Mouse (Mus musculus) adrenal gland, adult 18-20 months (tissue): ENCODE results near the gene Cdkl2. TPM values are rescaled to one million over a fixed set of nuclear protein-coding genes. Genes with fewer than 3 reads are reported as not detected.

ENCODE experiments used
- DNase-seq, 2 experiments: peaks; one replicate each; pipeline ENCODE4 v3.0.0; 2021 to 2022; ENCODE audit warnings: low spot score in 2 of 2
- total RNA-seq, 2 experiments: library from RNA; stranded (reverse); gene quantifications; 1 replicate in 1 of 2; 2 replicates in 1 of 2; pipeline ENCODE4 v1.2.3; 2021

Gene Cdkl2
- total RNA-seq, 2 experiments from 2014 or later: 6.2 to 8.5 TPM

- no peak for DNase-seq
These were observed 86.5 kb downstream of the Cdkl2 start for GRCm38 (mm10) chr5:91956991-91957760.

Other genes starting within 250 kb of the Cdkl2 start
- gene Rchy1, start 80.8 kb downstream of the Cdkl2 start, total RNA-seq: 10 to 100 TPM; 48.0 to 66.3 TPM
- gene Odaph, start 56.4 kb downstream of the Cdkl2 start, total RNA-seq: not detected
- gene G3bp2, start 39.8 kb upstream of the Cdkl2 start, total RNA-seq: 100 to 1,000 TPM; 117 to 135 TPM
- gene Uso1, start 94.1 kb upstream of the Cdkl2 start, total RNA-seq: 10 to 100 TPM; 81.8 to 98.8 TPM
- gene U90926, start 171.5 kb upstream of the Cdkl2 start, total RNA-seq: not detected
- not detected for gene Ppef2, start 212.4 kb upstream of the Cdkl2 start, total RNA-seq
- 10 to 100 TPM; 19.0 to 28.7 TPM for gene Naaa, start 234.3 kb upstream of the Cdkl2 start, total RNA-seq